Mouse (Mus musculus) cerebral cortex, adult 2 months (tissue): ENCODE results near the gene Hbs1l.

Source experiments
- WGBS: fragments of 180-500 bp; shearing (Covaris S2); methylation state at CpG from one replicate; pipeline ENCODE4 v1.1.7; 2018; 5-methylcytosine and 5-hydroxymethylcytosine counted together

The Hbs1l gene

DNA sequence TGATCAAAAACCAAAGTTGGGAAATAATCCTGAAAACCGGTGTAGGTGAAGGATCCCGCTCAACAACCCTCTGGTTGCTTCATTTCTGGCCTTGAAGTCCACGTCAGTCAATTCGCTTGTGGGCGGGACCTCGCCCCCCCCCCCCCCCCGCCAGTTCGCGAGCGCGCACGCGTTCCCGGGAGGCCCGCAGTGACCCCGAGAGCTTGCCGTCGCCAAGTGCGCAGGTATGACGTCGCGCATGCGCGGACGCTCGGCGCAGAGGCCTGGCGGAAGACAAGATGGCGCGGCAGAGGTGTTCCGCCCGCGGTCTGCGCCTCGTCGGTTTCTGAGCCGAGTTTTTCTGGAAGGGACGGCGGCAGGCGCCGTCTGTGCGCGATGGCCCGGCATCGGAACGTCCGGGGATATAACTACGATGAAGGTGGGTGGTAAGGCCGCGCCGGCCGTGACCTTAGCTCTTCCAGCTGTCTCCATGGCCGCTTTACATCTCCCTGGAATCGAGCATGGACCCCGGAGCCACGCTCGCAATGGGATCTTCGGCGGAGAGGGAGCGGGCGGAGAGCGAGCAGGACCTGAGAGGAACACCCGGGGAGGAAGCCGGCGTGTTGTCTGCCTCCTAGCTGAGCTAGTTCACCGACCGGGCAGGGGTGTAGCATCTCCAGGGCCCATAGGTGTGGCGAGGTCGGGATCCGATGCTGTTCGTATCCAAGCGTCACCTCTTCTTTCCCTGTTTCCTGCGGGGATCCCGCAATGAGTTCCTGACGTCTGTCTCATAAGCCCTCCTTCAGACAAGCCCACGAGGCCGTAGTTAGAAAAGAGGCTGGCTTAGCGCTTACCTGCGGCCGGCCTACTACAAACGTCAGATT lies at the start of gene Hbs1l:
Gene Hbs1l, plus strand, starts transcription at position 221 of the 863 bp plus-strand sequence.
- under 1% methylated on average over 81 of the region's 81 CpGs for WGBS

DNA sequence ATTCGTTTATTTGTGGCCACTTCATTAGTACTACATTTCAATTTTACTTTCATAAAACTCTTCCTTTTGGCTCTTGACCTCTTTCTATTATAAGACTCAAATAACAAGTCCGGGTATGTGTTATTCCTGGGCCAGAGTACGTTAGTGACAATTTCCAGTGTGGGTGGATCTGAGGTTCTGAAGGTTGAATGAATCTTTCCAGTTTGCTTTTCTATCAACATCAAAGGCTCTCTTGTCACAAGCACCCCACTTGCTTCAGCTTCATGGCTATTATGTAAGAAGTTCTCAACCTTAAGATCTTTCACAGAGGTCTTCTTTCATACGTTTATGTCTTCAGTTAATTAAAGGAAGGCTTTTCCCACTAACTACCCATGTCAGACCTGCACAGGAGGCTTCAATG lies 47.2 kb upstream of the Hbs1l start:
- whole genome bisulfite sequencing = 72% methylated on average over 4 of the region's 4 CpGs

DNA sequence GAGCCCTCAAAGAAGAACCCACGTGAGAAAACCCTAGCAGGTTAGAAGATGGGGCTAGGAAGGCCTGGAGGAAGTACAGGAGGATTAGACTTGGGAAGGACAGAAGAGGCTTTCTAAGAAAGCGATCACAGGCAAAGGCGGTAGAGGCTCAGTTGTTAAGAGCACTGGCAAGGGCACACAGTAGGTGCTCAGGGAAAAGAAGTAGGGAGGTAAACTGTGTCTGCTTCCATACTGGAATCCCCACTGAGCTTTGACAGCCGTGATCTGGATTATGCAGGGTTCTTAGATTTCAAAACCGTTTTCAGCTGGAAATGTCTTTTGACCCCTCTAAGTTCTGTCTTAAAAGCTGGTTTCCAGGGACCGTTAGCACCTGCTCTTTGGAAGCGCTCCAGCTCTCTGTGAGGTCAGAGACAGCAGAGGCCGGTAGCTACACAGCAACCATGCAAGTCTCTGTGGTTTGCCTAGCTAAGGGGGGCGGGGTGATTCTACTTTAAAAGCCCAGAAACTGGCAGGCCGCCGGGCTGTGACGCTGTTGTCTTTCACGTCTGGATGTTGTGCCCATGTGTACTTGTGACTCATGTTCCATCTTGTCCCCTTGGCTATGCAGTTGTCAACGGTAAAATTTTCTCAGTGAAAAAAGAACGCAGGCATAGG lies 43.8 kb upstream of the Hbs1l start:
- WGBS = 53% methylated on average over 15 of the region's 15 CpGs

DNA sequence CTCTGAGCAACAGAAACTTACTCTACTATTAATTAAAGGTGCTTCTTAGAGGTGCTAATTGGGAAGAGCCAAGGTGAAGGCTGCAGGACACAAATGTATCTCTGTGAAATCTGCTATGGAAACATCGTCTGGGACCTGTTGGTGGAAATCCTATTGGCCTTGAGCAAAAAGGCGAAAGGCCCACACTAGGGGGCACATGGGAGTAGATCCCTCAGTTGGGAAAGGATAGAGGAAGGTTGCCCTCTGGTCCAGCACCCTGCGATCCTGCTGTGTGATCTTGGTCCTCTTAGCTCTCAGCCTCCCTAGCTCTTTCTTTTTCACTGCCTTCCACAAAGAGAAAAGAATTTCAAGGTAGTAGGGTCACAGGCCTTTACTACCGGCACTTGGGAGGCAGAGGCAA lies 43.0 kb upstream of the Hbs1l start:
- 91% methylated on average over 4 of the region's 4 CpGs for WGBS

DNA sequence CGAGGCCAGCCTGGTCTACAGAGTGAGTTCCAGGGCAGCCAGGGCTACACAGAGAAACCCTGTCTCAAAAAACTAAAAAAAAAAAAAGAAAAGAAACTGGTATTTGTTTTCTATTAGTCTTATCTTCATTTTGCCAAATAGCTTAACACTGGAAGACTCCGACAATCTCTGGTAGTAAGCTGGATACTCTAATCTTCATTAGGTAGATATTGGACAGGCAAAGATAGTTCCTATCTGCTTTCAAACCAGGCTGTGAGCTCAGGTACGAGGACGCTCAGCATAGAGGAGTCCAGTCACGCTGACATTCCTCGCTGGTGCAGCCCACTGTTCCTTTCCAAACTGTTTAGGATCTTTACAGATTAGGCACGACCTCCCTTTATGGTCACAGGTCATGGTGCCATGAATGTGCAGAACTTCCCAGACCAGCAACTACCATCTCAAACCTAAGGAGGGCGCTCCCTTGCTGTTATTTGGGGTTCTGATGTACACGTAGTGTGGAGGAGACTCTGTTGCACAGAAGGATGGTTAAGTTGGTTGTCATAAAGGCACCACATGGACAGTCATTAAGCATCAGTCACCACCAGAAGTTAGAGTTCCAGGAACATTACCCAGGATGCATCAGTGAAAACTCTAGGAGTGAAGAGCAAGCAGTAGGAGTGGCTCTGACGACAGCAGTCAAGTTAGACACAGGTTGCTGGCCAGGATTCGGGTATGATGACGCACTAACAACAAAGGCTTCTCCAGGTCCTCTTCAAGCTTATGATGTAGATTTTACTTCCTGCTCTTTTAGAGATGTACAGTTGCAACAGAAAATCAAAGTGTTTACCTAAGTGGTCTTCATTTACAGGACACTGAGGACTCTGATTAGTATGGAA lies 41.3 kb upstream of the Hbs1l start:
- 92% methylated on average over 12 of the region's 12 CpGs for WGBS

DNA sequence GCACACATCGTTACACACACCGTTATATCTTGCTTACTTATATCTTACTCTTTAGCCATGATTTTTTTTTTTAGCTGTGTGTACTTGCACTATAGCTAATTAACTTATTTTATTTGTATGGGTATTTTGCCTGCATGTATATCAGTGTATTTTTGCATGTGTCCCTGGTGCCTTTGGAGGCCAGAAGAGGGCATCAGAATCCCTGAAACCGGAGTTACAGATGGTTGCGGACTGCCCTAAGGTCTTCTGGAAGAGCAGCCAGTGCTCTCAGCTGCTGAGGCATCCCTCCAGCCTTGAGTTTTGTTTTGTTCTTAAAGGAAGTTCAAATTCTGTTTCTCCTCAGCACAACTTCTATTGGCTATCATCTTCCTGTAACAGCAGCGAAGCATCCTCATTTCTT lies 38.5 kb upstream of the Hbs1l start:
- WGBS = 82% methylated on average over 5 of the region's 5 CpGs

DNA sequence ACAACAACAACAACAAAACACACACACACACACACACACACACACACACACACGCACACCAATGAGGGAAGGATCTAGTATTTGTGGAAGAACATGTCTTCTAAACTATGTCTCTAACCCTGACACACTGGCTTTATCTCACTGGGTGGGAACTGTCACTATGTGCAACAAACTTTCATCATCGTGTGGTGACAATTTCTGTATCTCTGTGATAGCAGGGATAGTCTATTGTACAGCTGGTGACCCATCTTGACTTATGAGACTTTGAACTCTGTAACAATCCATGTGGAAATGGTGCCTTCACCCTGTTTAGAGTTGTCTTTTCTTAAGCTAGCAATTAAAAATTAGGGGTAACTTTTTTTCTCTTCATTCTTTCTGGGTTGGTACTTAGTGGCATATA lies 36.1 kb upstream of the Hbs1l start:
- 76% methylated on average over 2 of the region's 2 CpGs for WGBS

DNA sequence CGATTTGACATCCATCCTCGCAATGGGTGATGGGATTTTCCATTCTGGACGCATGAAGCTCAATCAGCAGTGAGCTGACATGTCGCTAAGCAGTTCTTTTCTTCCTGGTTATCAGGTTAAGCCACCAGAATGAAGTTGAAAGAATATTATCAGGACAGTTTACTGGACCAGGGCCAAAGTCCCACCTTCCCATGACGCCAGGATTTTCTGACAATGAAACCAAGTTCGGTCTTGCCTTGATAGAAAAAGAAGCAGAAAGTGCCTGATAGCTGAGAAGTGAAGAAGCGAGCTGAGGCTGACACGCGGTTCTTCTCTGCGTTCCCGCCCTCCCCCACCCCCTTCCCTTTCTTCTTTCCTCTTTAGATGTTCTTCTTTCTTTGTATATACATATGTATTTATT lies 30.6 kb upstream of the Hbs1l start:
- 76% methylated on average over 11 of the region's 11 CpGs for WGBS

DNA sequence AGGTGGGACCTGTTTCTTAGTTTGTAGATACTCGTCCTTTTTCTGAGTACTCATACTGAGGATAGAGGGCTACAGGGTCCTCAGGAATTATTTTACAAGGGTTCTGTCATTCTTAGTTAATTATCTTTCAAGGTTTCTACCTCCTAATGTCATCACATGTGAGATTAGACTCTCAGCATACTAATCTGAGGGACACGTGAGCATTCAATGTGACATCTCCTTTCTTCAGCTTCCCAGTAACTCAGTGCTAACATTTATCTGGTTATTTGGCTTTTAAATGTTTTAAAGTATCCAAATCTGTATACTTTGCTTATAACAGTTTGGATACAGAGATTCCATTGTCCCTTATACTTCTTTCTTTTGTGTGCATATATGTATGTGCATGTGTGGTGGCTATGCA lies 28.3 kb upstream of the Hbs1l start:
- 92% methylated on average over 2 of the region's 2 CpGs for WGBS

DNA sequence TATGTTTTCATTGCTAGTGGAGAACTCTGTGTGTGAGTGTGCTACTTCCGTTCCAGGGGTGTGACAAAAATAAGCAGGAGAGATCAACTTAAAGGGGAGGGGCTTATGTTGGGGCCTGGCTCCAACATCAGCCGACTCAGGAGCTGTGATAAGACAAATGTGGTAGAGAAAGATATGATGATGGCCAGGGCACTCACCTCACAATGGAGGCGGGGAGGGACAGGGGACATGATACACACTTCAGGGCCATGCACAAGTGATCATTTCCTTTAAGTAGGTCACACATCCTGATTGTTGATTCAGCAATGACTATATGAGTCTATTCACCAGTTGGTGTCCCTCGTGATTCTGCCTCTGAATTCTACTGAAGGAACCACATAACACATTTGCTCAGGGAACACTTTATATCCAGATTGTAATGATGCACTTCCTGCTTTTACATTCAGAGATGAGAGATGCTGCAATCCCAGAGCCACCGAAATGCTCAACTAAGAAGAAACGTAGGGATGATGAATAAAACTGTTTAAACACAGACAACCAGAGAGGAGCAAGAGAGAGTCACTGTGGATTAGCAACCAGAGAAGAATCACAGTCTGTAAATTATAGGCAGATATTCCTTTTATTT lies 26.9 kb upstream of the Hbs1l start:
- WGBS = 70% methylated on average over 6 of the region's 6 CpGs

DNA sequence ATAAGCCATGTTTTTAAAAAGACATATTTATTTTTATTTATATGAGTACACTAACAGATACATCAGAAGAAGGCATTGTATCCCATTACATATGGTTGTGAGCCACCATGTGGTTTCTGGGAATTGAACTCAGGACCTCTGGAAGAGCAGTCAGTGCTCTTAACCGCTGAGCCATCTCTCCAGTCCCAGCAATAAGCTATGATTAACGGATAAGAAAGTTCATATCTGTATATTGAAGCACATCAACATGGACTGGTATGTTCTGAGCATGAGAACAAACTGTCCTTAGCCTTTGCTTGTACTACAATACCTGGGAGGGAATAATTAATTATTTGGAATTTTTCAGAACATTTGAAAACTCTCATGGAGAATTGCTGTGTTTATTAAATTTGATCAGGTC lies 25.9 kb upstream of the Hbs1l start:
- WGBS = 93% methylated on average over 2 of the region's 2 CpGs

DNA sequence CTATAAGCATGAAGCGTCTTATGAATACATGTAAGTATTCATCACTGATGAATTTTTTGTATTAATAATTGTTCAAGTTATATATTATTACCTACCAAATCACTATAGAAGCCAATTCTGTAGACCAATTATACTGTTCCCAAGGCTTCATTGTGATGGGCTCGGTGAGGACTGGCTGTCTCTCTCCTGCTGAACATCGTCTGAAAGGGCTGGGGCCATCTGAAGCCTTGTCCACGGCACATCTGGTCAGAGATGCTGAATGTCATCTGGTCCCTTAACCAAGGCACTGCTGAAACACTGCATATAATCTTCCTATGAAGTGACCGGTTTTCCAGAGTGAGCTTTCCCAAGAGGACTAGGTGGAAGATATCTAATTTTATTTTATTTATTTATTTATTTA lies 24.9 kb upstream of the Hbs1l start:
- 91% methylated on average over 5 of the region's 5 CpGs for WGBS

DNA sequence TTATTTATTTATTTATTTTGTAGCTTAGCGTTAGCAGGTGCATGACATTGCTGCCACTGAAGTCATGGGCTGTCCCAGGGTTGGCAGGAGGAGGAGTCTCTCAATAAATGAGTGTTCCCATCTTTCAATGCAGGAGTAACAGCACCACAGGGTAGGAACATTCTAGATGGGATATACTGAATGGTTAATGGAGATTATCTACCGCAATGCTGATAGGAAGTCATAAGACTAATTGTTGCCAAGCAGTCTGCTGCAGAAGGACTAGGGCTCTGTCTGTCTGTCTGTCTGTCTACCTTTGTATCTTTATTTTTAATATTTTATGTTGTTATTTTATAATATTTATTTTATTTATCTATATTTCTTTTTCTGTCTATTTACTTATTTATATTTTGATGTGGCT lies 24.5 kb upstream of the Hbs1l start:
- 96% methylated on average over 2 of the region's 2 CpGs for WGBS

DNA sequence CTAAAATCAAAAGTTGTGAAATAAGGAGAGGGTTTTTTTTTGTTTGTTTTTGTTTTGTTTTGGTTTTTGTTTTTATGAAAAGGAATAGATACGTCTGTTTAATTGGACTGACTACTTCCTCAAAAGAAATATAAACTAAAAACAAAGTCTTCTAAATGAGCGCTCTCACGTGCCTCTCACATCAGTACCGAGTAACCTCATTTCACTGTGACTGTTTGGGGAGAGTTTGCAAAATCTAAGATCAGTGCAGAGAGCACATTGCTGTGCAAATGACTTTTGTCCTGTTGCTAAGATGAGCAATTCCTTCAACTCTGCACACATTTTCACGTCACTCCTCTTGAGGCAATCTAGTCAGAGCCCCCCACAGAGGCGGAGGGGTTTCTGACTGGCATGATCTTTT lies 24.0 kb upstream of the Hbs1l start:
- WGBS = 79% methylated on average over 6 of the region's 6 CpGs

DNA sequence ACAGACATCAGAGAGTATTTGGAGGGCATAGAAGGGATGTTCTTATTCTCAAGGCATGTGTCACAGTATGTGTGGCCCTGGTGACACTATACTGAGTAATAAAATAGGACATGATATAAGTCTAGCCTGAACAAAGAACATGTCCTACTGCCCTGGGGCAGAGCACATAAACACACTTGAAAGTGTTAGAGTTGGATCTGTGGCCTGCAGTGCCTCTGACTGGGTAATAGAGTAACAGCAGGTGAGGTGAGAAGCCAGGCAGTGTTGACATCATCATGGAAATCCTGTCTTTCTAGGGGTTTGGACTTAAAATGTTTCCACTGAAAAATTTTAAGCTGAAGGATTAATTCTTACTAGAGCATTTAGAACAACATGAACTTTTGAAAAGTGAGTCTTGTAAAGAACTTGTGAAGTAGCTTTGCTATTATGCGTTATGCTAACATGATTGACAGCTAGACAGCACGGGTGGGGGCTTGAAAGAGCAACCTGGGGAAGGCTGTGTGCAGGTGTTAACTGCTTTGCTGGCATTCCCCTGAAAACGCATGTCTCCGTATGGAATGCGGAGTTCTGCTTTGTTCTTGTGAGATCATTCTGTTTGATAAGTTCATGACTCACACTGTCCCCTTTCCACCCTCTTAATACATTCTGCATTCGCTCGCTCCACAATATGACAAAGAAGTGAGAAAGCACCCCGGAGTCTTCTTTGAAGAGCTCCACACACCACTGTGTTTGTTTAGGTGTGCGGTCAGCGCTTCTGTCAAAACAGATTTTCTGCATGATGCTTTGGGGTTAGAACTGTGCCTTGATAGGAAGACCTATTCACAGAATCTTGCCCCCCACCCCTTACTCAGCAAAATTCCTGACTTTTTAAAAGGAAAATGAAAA lies 8.3 kb upstream of the Hbs1l start:
- 55% methylated on average over 10 of the region's 10 CpGs for WGBS

DNA sequence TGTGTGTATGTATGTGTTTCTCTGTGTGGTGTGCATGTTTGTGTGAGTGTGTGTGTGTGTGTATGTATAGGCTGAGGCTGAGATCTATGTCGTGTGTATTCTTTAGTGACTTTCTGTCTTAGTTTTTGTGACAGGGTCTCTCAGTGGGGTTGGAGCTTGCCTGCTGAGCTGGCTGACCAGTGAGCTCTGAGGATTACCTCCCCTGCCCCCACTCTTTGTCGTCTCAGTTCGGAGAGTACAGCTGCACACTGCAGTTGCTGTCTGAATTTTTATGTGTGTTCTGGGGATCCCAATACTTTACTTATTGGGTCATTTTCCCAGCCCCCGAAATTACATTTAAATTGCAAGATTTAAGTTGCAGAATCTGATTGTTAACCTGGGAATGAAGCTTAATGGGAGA lies 4.6 kb upstream of the Hbs1l start:
- WGBS = 37% methylated on average over 4 of the region's 4 CpGs

DNA sequence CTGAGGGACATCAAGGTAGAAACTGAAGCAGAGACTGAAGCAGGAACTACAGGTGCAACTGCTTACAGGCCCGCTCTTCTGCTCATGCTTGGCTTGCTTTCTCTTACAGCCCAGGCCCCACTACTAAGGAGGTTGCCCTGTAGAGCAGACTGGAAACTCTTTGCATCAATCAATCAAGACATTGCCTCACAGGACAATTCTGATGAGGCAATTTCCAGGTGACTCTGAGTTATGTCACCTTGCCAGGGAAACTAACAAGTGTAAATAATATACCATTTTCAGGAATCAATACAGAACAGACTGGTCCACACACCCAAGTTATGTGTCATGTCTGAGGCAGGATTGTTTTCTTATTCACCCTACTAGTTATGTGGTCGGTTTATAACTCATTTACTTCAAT lies 1.6 kb upstream of the Hbs1l start:
- 94% methylated on average over 2 of the region's 2 CpGs for WGBS

DNA sequence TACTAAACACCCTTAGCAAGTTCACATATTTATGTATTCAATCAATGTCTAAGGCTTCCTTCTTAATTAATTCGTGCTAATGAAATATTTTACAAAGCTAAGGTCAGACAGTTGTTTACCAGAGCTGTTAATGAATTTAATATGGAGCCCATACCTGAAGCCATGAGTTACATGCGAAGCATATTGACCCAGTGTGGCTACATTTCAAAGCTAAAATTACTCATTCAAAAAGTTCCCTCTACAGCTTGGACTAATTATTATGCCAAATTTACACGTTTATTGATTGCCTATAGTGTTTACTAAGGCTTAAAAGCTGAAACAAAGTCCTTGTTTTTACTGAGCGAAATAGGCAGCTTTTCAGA lies 401 bp upstream of the Hbs1l start:
- WGBS = 36% methylated on average over 4 of the region's 4 CpGs

DNA sequence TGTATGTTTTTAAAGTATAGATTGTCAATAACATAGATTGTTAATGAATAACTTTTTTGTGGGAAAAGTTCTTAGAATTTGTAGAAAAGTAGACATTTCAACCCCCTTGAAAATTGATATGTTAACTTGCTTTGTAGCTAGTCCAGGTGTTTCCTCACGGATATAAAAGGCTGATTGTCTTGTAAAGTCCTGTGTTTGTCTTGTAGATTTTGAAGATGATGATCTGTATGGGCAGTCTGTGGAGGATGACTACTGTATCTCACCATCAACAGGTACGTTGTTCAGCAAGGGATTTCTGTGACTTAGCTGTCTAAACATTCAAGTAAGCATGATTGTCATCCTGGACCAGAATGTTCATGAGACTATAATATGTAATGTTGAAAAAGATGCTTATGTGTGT lies 3.2 kb downstream of the Hbs1l start:
- WGBS = 88% methylated on average over 2 of the region's 2 CpGs

DNA sequence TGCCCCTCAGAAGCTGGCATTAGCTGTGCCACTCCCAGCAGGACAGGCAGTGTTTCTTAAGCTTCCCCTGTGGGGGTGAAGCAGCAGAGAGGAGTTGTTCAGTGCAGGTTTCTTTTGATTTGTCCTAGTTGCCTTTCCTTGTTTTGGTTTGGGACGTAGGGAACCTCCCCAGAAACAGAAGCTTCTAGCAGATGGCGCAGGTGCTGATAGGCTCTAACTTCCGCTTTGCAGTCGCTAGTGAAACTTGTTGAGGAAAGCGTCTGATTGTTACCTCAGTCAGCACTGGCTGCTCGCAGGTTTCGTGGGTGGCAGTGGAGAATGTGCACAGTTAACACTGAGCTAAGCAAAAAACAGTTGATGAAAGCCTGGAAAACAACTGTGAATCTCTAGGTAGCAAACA lies 6.0 kb downstream of the Hbs1l start:
- 56% methylated on average over 7 of the region's 7 CpGs for WGBS
